Mouse (Mus musculus) left cerebral cortex, adult 2 months (tissue): Measurements from ENCODE around the gene Tbl3. TPM values are rescaled to one million over a fixed set of nuclear protein-coding genes. Genes with fewer than 3 reads are reported as not detected.
A peak's percentile ranks its signal among the peaks of the same experiment; 100 is the strongest.
"Not testable (repeated sequence)": the region's sequence is repeated elsewhere in the genome, so short reads cannot be mapped to it uniquely, and the experiment has no call there.

Source experiments
- DNase-seq, 2 experiments: peaks; one replicate each; pipeline ENCODE4 v3.0.0; 2021 to 2022; ENCODE audit warnings: low spot score in 2 of 2, mixed read lengths in 1 of 2; ENCODE audit errors: extremely low spot score in 1 of 2
- H3K27ac ChIP-seq: fragments of 200-600 bp; 2 replicates; pipeline ENCODE4 v1.8.1; 2022
- H3K4me3 ChIP-seq: fragments of 200-600 bp; 2 replicates; pipeline ENCODE4 v1.8.1; 2022
- CTCF ChIP-seq: fragments of 200-600 bp; IDR thresholded peaks from 2 replicates; pipeline ENCODE4 v1.8.1; 2022; ENCODE audit warnings: antibody characterized with exemption, mild to moderate bottlenecking, moderate library complexity
- intact Hi-C: fragments of 180-260 bp; cut with DNase I; formaldehyde crosslinking; loops from one replicate; pipeline ENCODE4 v1.15.1; 2025
- total RNA-seq, 2 experiments: library from RNA; stranded (reverse); gene quantifications; 2 replicates each; pipeline ENCODE4 v1.2.3; 2021

Tbl3 gene
- total RNA-seq, 2 experiments from 2014 or later, result 24.7 to 26.4 TPM

GRCm38 (mm10) chr17:24687146-24687595 lies 20.3 kb downstream of the Tbl3 start:
- no peak for TF ChIP-seq CTCF
- Histone ChIP-seq H3K4me3 (peak overlapping the region; percentile 67), H3K27ac (no peak overlapping the region)
- intact Hi-C loops, result no loop called here
- peak in 1 of 2 experiments; percentile 42 for DNase-seq

- Histone ChIP-seq H3K4me3 (no peak overlapping the region), H3K27ac (no peak overlapping the region)
- intact Hi-C loops, result no loop called here
- DNase-seq, result no peak
- no peak for TF ChIP-seq CTCF
These were observed 20.9 kb downstream of the Tbl3 start for GRCm38 (mm10) chr17:24686514-24686913.

GRCm38 (mm10) chr17:24677500-24678080 lies 29.9 kb downstream of the Tbl3 start:
- TF ChIP-seq CTCF, result no peak
- no peak overlapping the region for H3K27ac ChIP-seq
- H3K4me3 ChIP-seq, result no peak overlapping the region
- no peak for DNase-seq
- intact Hi-C loops, result no loop called here

- H3K4me3 ChIP-seq, result no peak overlapping the region
- intact Hi-C loops, result no loop called here
- no peak for DNase-seq
- no peak overlapping the region for H3K27ac ChIP-seq
- TF ChIP-seq CTCF, result no peak
These were observed 30.6 kb downstream of the Tbl3 start for GRCm38 (mm10) chr17:24676877-24677276.

GRCm38 (mm10) chr17:24676187-24676586 lies 31.3 kb downstream of the Tbl3 start:
- DNase-seq, result peak; percentile 54 to 56
- TF ChIP-seq CTCF, result peak; percentile 74
- H3K4me3 ChIP-seq, result no peak overlapping the region
- intact Hi-C loops, result no loop called here
- H3K27ac ChIP-seq, result no peak overlapping the region

- Histone ChIP-seq H3K27ac (no peak overlapping the region), H3K4me3 (no peak overlapping the region)
- DNase-seq, result peak in 1 of 2 experiments; percentile 57
- intact Hi-C loops, result no loop called here
- TF ChIP-seq CTCF, result no peak
These were observed 33.2 kb downstream of the Tbl3 start for GRCm38 (mm10) chr17:24674277-24674676.

GRCm38 (mm10) chr17:24672141-24672540 lies 35.3 kb downstream of the Tbl3 start:
- H3K27ac ChIP-seq, result no peak overlapping the region
- no peak overlapping the region for H3K4me3 ChIP-seq
- TF ChIP-seq CTCF, result no peak
- no peak for DNase-seq
- intact Hi-C loops, result no loop called here

- TF ChIP-seq CTCF, result no peak
- 0 out of 2 replicates have a peak overlapping the region, but pooled peaks have one; percentile 6 for H3K4me3 ChIP-seq
- DNase-seq, result no peak
- intact Hi-C loops, result no loop called here
- no peak overlapping the region for H3K27ac ChIP-seq
These were observed 36.1 kb downstream of the Tbl3 start for GRCm38 (mm10) chr17:24671346-24671745.

GRCm38 (mm10) chr17:24670246-24670844 lies 37.1 kb downstream of the Tbl3 start:
- TF ChIP-seq CTCF, result no peak
- H3K27ac ChIP-seq, result peak overlapping the region; percentile 86
- intact Hi-C loops, result no loop called here
- DNase-seq, result no peak
- H3K4me3 ChIP-seq, result peak overlapping the region; percentile 90

GRCm38 (mm10) chr17:24669545-24670245 lies 37.8 kb downstream of the Tbl3 start, which contains the start of gene Zfp598:
Gene Zfp598, plus strand, starts transcription at chr17:24669687.
- intact Hi-C loops, result no loop called here
- DNase-seq, result peak; percentile 93 to 95
- Histone ChIP-seq H3K4me3 (peak within 1 kb of the TSS; percentile 90), H3K27ac (peak within 1 kb of the TSS; percentile 88)
- peak; percentile 42 for TF ChIP-seq CTCF

GRCm38 (mm10) chr17:24669214-24669544 lies 38.3 kb downstream of the Tbl3 start:
- Histone ChIP-seq H3K4me3 (peak overlapping the region; percentile 90), H3K27ac (peak overlapping the region; percentile 88)
- DNase-seq, intact Hi-C loops: not testable (repeated sequence)

- peak; percentile 75 for TF ChIP-seq CTCF
- DNase-seq, result peak in 1 of 2 experiments; percentile 47
- intact Hi-C loops, result no loop called here
- H3K27ac ChIP-seq, result no peak overlapping the region
- H3K4me3 ChIP-seq, result no peak overlapping the region
These were observed 40.0 kb downstream of the Tbl3 start for GRCm38 (mm10) chr17:24667416-24667815.

GRCm38 (mm10) chr17:24667011-24667410 lies 40.4 kb downstream of the Tbl3 start:
- H3K27ac ChIP-seq, DNase-seq, intact Hi-C loops, H3K4me3 ChIP-seq: not testable (repeated sequence)
